Mouse (Mus musculus): ENCODE results near the gene Gm9887. TPM values are rescaled to one million over a fixed set of nuclear protein-coding genes. Genes with fewer than 3 reads are reported as not detected.
A peak's percentile ranks its signal among the peaks of the same experiment; 100 is the strongest.
"Not testable (repeated sequence)": the region's sequence is repeated elsewhere in the genome, so short reads cannot be mapped to it uniquely, and the experiment has no call there.

Gm9887 gene
- polyA plus RNA-seq, 1 experiment from 2014 or later, result 1.6 TPM

- no peak for ATAC-seq (ENCODE audit: insufficient number of reproducible peaks, insufficient read depth, low FRiP score, low TSS enrichment, low read depth)
- Histone ChIP-seq H3K4me2 (no peak overlapping the region), H3K9ac (no peak overlapping the region), H3K36me3 (no peaks in the 10 kb centered on the region), H3K27me3 (no peaks in the 10 kb centered on the region), H3K9me3 (no peaks in the 10 kb centered on the region), H3K27ac (no peak overlapping the region), H3K4me3 (no peak overlapping the region), H3K4me1 (peaks cover 12% of the 10 kb centered on the region)
Observed at GRCm38 (mm10) chr12:69366424-69366823, 5.8 kb downstream of the Gm9887 start.

- ATAC-seq (ENCODE audit: insufficient number of reproducible peaks, insufficient read depth, low FRiP score, low TSS enrichment, low read depth), result no peak
- H3K4me1 ChIP-seq, result peaks cover 10% of the 10 kb centered on the region
Observed at GRCm38 (mm10) chr12:69365757-69366156, 6.5 kb downstream of the Gm9887 start.

GRCm38 (mm10) chr12:69363899-69364762 is 8.1 kb downstream of the Gm9887 start:
- H3K27ac ChIP-seq, result peak overlapping the region; percentile 89
- peaks cover 9% of the 10 kb centered on the region for H3K4me1 ChIP-seq
- H3K4me2 ChIP-seq, result peak overlapping the region; percentile 67
- 4% methylated on average over 32 of the region's 32 CpGs for WGBS
- no peaks in the 10 kb centered on the region for H3K27me3 ChIP-seq
- peak overlapping the region; percentile 52 for H3K4me3 ChIP-seq
- no peaks in the 10 kb centered on the region for H3K9me3 ChIP-seq
- ATAC-seq (ENCODE audit: insufficient number of reproducible peaks, insufficient read depth, low FRiP score, low TSS enrichment, low read depth), result no peak
- H3K36me3 ChIP-seq, result no peaks in the 10 kb centered on the region
- H3K9ac ChIP-seq, result peak overlapping the region; percentile 76

More at GRCm38 (mm10) chr12:69365757-69366156, 6.5 kb downstream of the Gm9887 start:
- Histone ChIP-seq H3K4me2 (no peak overlapping the region), H3K9me3 (no peaks in the 10 kb centered on the region), H3K27ac (no peak overlapping the region), H3K27me3 (no peaks in the 10 kb centered on the region), H3K36me3 (no peaks in the 10 kb centered on the region), H3K4me3 (no peak overlapping the region), H3K9ac (no peak overlapping the region)
- 80% methylated on average over 7 of the region's 7 CpGs for whole genome bisulfite sequencing

- H3K36me3 ChIP-seq; H3K4me3 ChIP-seq; H3K27me3 ChIP-seq; H3K9ac ChIP-seq; ATAC-seq (ENCODE audit: insufficient number of reproducible peaks, insufficient read depth, low FRiP score, low TSS enrichment, low read depth); H3K4me1 ChIP-seq; H3K9me3 ChIP-seq; H3K27ac ChIP-seq; H3K4me2 ChIP-seq: not testable (repeated sequence)
- WGBS, result 96% methylated on average over 7 of the region's 7 CpGs
Observed at GRCm38 (mm10) chr12:69363110-69363509, 9.1 kb downstream of the Gm9887 start.

- H3K27me3 ChIP-seq, result no peaks in the 10 kb centered on the region
- no peaks in the 10 kb centered on the region for H3K9me3 ChIP-seq
- no peak for ATAC-seq (ENCODE audit: insufficient number of reproducible peaks, insufficient read depth, low FRiP score, low TSS enrichment, low read depth)
- 42% methylated on average over 4 of the region's 4 CpGs for WGBS
- peak overlapping the region; percentile 98 for H3K27ac ChIP-seq
- H3K9ac ChIP-seq, result no peak overlapping the region
- no peaks in the 10 kb centered on the region for H3K36me3 ChIP-seq
- H3K4me3 ChIP-seq, result peak overlapping the region; percentile 51; the same call in 1 of the 2 replicates
- peaks cover 9% of the 10 kb centered on the region for H3K4me1 ChIP-seq
- H3K4me2 ChIP-seq, result peak overlapping the region; percentile 69
Observed at GRCm38 (mm10) chr12:69362388-69362787, 9.9 kb downstream of the Gm9887 start.

GRCm38 (mm10) chr12:69361919-69362318 is 10.3 kb downstream of the Gm9887 start:
- ATAC-seq (ENCODE audit: insufficient number of reproducible peaks, insufficient read depth, low FRiP score, low TSS enrichment, low read depth), result no peak; the same call in 1 of the 2 replicates
- Histone ChIP-seq H3K4me3 (peak overlapping the region; percentile 51), H3K27me3 (no peaks in the 10 kb centered on the region), H3K9ac (peak overlapping the region; percentile 76), H3K4me1 (peaks cover 9% of the 10 kb centered on the region), H3K9me3 (no peaks in the 10 kb centered on the region), H3K36me3 (no peaks in the 10 kb centered on the region), H3K27ac (peak overlapping the region; percentile 98), H3K4me2 (peak overlapping the region; percentile 69)
- WGBS, result 5% methylated on average over 10 of the region's 10 CpGs

- H3K27ac ChIP-seq, result peak overlapping the region; percentile 98
- H3K4me1 ChIP-seq, H3K9me3 ChIP-seq, H3K27me3 ChIP-seq, H3K36me3 ChIP-seq: not testable (repeated sequence)
- WGBS, result under 1% methylated on average over 43 of the region's 50 CpGs
- H3K4me3 ChIP-seq, result peak overlapping the region; percentile 51
- H3K4me2 ChIP-seq, result peak overlapping the region; percentile 69
- ATAC-seq (ENCODE audit: insufficient number of reproducible peaks, insufficient read depth, low FRiP score, low TSS enrichment, low read depth), result peak; percentile 96
- peak overlapping the region; percentile 76 for H3K9ac ChIP-seq
Observed at GRCm38 (mm10) chr12:69360997-69361899, 11.0 kb downstream of the Gm9887 start.

GRCm38 (mm10) chr12:69360655-69360996 is 11.6 kb downstream of the Gm9887 start:
- ATAC-seq (ENCODE audit: insufficient number of reproducible peaks, insufficient read depth, low FRiP score, low TSS enrichment, low read depth), result no peak
- WGBS, result 12% methylated on average over 5 of the region's 5 CpGs
- Histone ChIP-seq H3K4me2 (no peak overlapping the region), H3K9ac (no peak overlapping the region), H3K36me3 (no peaks in the 10 kb centered on the region), H3K27ac (no peak overlapping the region), H3K9me3 (no peaks in the 10 kb centered on the region), H3K27me3 (no peaks in the 10 kb centered on the region), H3K4me1 (peaks cover 11% of the 10 kb centered on the region), H3K4me3 (no peak overlapping the region)

- no peaks in the 10 kb centered on the region for H3K9me3 ChIP-seq
- H3K4me2 ChIP-seq, result peak overlapping the region; percentile 78
- WGBS, result 6% methylated on average over 13 of the region's 13 CpGs
- H3K9ac ChIP-seq, result peak overlapping the region; percentile 89
- H3K36me3 ChIP-seq, result peaks cover 24% of the 10 kb centered on the region
- peak overlapping the region; percentile 76; the same call in 1 of the 2 replicates for H3K27ac ChIP-seq
- no peak for ATAC-seq (ENCODE audit: insufficient number of reproducible peaks, insufficient read depth, low FRiP score, low TSS enrichment, low read depth)
- H3K4me1 ChIP-seq, result peaks cover 9% of the 10 kb centered on the region
- no peaks in the 10 kb centered on the region for H3K27me3 ChIP-seq
- peak overlapping the region; percentile 79 for H3K4me3 ChIP-seq
Observed at GRCm38 (mm10) chr12:69357300-69357646, 15.0 kb downstream of the Gm9887 start.

GRCm38 (mm10) chr12:69356546-69357299 is 15.5 kb downstream of the Gm9887 start, which contains the start of gene Nemf:
Gene Nemf (minus strand): TSS chr12:69357165.
- 1% methylated on average over 45 of the region's 50 CpGs for WGBS
- Histone ChIP-seq H3K4me3 (peak within 1 kb of the TSS; percentile 79), H3K36me3 (peaks cover 29% of the 10 kb centered on the region), H3K9me3 (no peaks in the 10 kb centered on the region), H3K27ac (peak within 1 kb of the TSS; percentile 76), H3K4me1 (peaks cover 7% of the 10 kb centered on the region), H3K27me3 (no peaks in the 10 kb centered on the region), H3K9ac (peak within 1 kb of the TSS; percentile 89), H3K4me2 (peak within 1 kb of the TSS; percentile 78)
- peak; percentile 62 for ATAC-seq (ENCODE audit: insufficient number of reproducible peaks, insufficient read depth, low FRiP score, low TSS enrichment, low read depth)

- Histone ChIP-seq H3K4me1 (peaks cover 7% of the 10 kb centered on the region), H3K9me3 (no peaks in the 10 kb centered on the region), H3K36me3 (peaks cover 68% of the 10 kb centered on the region), H3K9ac (no peak overlapping the region), H3K27me3 (no peaks in the 10 kb centered on the region), H3K4me3 (no peak overlapping the region), H3K27ac (no peak overlapping the region), H3K4me2 (no peak overlapping the region)
- no peak for ATAC-seq (ENCODE audit: insufficient number of reproducible peaks, insufficient read depth, low FRiP score, low TSS enrichment, low read depth)
- WGBS, result 83% methylated on average over 1 of the region's 1 CpGs
Observed at GRCm38 (mm10) chr12:69351685-69352084, 20.6 kb downstream of the Gm9887 start.
